Mouse (Mus musculus) cerebellum, postnatal 25 days (tissue): ENCODE measurements around the gene Nhlh2.

Source experiments
- DNase-seq, 2 experiments: peaks; one replicate each; pipeline ENCODE4 v3.0.0; 2021; ENCODE audit warnings: mixed read lengths in 2 of 2

Nhlh2 gene

DNA sequence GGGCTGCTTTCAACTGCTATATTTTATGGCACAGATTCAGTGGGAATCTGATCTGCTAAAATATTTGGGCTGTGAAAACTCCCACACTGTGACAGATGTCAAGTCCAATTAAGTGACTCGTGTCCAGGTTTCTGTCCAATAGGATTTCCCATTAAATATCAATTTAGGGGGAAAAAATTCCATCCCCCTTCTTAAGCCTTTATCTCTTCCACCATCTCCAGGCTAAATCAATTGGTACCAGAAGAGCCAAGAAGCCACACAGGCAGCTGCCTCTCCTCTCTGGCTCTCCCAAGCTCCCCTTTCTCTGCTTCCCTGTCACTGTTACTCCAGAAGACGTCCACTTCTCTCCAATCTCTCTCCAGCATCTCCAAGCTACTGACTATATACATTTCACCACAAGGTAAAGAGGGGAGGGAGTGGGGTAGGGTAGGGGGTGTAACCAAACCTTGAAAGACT lies at the start of gene Nhlh2:
Nhlh2 (plus strand) TSS at position 151 of the 456 bp plus-strand sequence.
- peak; percentile 56 to 68 for DNase-seq

DNA sequence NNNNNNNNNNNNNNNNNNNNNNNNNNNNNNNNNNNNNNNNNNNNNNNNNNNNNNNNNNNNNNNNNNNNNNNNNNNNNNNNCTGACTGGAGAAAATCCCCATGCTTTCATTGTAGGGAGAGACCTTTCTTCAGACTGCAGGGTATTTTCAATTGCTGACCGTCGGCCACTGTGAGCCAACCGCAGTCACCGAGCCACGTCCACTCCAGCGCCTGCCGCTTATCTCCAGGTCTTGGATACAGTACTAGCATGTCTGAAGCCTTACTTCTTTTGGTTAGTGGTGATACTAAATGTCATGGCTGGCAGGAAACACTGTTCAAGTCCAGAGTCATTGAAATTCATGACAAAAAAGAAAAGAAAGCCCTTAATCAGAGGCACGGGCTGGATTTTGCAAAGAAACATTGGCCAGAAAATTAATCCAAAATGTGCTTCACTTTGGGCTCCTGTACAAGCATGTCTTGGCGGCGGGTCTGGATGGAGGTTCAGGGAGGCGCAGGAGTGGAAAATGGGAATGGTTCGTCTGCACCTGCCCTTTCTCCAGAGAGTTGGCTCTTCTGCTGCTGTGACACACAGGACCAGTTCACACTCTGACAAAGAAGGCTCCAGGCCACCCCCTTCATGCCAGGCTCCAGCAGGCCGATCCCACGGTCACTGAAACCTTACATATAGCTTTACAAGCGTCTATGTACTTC lies 48.6 kb upstream of the Nhlh2 start:
- DNase-seq = no peak

DNA sequence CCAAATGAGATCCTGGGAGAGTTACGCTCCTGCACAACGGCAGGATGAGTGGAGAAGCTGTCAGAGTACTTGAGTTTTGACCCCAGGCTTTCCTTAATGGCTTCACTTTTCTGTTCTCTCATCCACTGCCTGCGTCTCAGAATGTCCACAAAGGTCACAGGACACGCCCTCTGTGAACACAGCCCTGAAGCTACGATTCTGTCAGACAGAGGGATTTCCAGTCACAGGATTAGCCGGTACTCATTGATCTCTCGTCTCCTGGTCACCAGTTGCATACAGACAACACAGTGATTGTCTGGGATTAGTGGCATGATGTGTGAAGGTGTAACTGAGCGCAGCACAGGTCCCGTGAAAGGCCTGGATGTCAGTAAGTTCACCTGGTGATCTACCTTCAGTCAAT lies 46.4 kb upstream of the Nhlh2 start:
- DNase-seq = no peak

DNA sequence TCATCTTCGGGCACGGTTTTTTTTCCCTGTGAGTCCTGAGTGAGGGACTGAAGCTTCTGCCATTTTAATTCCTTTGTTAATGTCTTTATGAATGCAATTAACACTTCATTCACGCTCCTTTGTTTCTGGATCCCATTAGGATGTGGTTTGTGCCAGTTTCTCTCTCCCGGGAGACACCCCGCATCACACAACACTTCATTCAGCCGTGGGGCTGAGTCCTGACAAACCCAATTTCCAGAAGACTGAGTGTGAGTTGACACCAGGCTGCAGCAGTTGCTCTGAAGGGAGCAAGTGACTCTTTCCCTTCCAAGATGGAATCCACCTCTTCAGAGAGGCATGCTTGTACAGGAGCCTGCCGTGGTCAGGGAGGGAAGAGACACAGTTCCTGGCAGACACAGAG lies 45.5 kb upstream of the Nhlh2 start:
- DNase-seq = no peak

DNA sequence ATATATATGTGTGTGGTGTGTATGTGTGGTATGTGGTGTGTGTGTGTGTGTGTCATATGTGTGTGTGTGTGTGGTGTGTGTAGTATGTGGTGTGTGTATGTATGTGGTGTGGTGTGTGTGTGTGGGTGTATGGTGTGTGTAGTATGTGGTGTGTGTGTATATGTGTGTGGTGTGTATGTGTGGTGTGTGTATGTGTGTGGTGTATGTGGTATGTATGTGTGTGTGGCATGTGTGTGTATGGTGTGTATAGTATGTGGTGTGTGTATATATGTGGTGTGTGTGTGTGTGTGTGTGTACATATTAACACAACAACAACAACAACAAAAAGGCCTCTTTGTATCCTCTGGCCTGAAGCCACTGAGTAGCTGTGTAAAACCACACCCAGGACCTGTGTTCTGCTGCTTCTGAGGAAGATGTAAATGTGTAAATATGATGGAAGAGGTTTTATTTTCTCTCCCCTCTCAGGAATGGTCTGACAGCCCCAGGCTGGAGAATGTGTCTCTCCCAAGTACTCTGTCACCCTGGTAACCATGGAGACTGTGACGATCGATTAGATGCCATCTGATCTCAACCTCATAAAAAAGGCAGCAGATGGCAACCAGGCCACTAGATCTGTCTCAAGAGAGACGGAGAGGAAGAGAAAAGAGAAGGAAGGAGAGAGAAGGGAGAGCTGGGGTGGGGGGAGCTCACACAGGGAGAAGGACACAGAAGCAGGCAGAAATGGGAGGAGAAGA lies 42.9 kb upstream of the Nhlh2 start:
- no peak for DNase-seq

DNA sequence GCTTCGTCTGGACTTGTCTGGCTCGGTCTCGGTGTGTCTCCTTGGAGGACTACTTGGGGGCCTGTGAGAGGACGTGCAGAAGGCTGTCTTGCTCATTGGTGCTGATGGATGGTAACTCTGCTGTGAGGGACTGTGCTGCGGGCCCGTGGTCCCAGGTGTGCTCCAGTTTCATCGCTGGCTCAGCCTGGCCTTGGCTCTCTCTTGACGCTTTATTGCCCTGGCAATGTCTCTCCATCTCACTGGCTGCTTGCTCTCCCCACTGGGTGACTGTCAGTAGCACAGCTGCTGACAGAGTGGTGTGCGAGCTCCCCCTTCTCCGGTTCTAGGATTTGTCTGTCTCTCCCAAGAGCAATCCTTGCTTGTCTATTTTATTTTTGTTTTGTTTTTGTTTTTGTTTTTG lies 34.5 kb upstream of the Nhlh2 start:
- no peak for DNase-seq

DNA sequence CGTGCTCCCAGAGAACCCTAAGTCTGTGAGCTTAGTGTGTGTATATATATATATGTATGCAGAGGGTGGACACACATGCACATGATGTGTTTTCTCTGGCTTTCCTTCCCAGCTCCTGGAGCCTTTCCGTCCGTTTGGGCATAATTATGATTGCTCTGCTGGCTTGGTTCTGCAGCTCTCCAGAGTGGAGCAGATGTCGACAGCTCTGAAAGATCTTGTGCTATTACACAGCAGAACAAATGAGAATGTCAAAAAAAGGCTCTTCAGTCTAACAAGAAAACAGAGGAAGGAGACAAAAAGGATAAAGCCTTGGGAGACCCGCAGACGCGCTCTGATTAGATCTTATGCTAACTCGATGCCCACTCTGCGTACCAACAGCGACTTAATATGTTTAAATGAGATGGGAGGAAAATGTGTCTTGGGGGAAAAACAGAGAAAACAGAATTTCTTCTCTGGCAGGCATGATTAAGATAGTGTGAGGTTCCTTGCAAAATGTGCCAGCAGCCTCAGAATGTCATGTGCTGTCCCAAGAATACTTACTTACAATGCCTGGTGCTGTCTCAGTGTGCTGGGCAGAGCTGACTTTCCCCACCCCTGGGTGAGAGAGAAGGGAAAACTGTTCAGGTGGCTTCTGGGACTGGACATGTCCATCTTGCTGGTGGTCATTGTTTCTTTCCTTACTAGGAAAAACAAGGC lies 31.4 kb upstream of the Nhlh2 start:
- no peak for DNase-seq

DNA sequence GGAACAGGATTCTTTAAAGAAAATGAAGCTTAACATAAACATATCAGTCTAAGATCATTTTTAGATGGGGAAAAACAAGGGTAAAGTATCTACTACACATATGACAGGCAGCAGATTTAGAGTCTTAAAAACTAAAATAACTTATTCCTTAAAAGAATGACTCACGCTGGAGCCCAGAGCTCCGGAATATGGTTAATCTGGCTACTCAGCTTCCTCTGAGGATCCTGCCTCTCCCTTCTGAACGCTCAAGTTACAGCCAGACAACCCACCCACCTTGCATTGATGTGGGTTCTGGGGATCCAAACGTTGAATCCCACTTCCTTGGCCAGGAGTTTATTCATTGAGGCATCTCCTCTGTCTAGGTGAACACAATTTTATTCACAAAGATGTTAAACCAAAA lies 26.0 kb upstream of the Nhlh2 start:
- no peak for DNase-seq

DNA sequence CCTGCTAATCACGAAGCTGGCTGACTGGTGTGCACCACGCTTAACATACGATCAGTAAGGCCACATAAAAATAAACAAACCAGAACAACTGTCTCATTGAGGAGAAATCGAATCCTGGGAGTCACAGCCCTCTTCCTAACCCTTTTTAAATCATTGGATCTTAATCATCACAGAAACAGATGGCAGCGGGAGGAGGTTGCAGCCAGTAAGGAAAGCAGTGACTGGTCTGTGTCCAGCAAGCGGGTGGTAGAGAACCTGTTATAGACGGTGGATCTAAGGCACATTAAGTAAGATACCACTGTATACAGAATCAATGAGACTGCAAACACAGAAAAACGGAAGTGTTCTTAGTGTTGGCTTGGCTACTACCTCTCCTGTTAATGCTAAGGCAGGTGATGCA lies 24.2 kb upstream of the Nhlh2 start:
- peak; percentile 36 to 67 for DNase-seq

DNA sequence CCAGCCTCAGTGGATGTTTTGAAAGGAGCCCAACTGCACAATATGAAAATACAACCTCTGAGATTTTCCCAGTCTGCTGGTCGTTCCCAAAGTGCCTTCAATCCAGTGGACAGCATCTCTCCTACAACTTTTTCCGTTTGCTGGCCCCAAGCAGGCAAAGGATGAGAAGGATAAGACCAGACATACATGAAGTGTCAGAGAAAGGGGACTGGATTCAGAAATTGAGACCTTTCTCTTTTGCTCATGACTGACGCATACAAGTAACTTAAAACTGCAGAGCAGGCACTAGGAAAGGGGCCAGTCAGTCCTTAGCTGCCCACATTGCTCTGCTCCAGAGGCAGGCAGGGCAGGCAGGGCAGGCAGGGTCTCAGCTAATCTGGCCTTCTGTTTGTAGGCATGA lies 19.7 kb upstream of the Nhlh2 start:
- DNase-seq = no peak

DNA sequence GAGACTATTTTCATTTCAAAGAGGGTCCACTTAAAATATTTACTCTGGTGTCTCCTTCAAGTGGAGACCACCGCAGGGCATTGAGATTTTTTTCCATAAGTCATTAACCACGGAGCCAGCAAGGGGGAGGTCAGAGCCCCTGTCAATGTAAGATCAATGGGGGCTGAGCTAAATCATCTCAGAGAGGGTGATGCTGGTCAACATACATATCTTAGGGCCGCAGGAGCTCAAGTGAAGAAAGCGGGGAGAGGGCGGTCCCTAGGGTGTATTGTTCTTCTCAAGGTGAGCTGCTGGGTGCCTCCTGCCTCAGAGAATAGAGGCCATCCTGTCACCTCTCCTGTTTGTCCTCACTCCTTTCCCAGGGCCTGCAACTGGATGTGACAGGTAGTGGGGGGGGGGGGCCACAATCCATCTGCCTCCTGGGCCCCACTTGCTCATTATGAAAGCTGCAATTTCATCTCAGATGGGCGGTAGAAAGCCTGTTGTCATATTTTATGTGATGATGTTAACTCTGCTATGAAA lies 18.8 kb upstream of the Nhlh2 start:
- DNase-seq = no peak

DNA sequence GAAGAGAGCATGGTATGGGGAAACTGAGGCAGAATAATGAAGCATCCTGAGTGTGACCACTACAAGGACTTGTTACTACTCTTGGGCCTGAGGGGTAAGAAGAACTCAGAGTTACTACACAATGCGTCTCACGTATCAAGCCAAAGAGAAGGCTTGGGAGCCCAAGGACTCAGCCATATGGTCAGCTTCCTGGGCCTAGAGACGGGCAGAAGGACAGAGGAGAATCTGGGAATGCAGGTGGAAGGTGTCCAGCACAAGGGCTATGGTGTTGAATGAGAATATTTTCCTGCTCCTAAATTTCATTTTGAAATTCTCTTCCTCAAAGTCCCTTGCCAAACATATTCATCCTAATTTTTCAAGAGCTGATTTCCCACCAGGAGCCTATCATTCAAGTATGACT lies 12.0 kb upstream of the Nhlh2 start:
- peak; percentile 39 to 64 for DNase-seq

DNA sequence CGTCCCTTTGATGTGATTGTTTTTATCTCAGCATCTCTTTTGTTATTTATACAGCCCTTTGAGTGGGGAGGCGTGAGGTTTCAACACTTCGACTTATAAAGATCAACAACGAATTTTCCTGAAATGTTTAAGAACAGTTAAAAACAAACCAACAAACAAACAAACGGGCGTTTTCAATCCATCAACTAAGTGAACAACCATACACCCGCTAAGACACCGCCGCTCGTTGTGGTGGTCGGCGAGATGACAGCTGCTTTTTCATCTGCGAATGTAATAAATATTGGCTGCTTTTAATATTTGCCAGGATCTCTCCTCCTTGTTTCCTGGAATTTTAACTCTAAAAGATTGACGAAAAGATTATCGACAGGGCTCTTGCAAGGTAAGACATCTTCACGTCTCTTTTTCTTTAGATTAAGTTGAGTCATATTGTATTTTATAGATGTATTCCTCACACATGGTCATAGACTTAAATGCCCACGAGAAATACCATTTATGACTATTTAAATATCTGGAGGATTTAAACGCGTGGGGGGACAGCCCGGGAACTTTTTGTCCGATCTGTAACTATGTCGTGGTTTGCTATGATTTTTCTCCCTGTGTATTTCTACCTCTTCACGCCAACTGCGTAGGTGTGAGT lies 923 bp downstream of the Nhlh2 start:
- peak; percentile 35 to 43 for DNase-seq

DNA sequence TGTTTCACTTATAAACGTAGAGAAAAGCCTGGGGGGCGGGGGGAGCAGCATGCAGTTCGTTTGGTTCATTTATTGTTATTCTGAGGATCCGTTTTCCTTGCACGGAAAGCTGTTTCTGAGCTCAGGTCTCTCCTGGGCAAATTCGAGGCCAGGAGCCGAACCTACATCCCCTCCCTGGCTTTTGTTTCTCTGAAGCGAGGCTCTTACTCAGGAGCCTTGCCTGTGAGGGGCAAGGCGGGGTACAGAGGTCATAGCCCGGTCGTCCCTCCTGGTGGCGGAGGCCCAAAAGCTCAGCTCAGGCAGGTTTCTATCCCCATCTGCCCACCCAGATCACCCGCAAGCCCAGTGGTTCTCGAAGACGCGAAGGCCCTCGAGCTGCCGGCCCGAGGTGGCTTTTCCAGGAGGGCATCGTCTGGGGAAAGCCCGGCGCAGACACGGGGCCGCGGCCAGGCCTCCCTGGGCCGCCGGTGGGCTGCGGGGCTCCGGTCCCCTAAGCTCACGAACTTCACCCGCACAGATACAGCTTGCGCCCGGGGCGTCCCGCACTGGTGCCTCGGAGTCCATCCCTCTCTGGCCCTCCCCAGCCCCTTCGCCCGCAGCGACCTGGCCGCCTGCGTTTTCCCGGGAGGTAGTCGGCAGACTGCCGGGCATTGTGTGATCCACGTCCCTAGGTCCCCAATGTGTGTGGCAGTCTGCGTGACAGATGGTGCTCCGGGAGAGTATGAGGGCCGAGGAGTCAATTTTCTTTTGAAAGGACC lies 1.6 kb downstream of the Nhlh2 start:
- peak; percentile 83 to 86 for DNase-seq

DNA sequence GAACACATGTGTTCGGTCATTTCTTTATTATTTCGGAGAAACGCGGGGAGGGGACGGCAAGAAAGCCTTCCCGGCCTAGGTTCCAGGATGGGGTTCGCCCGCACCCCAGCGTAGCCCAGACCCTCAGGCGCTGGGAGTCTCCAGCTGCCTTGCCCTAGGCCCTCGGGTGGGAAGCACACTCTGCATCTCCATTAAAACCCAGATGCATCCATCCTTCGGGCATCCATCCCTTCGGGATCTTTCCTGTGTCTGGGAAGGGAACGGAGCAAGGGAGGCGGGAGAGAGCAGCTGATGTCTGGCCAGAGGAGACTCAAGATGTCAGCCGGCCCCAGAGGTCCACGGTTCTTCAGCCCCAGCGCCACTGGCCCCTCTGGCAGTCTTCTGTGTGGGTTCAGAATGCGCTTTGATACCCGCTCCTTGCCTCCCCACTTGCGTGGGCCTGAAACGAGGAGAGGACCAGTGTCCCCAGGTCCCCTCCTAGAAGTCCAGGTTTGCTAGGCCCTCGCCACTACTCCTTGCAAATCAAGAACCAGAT lies 2.3 kb downstream of the Nhlh2 start:
- peak; percentile 62 to 78 for DNase-seq

DNA sequence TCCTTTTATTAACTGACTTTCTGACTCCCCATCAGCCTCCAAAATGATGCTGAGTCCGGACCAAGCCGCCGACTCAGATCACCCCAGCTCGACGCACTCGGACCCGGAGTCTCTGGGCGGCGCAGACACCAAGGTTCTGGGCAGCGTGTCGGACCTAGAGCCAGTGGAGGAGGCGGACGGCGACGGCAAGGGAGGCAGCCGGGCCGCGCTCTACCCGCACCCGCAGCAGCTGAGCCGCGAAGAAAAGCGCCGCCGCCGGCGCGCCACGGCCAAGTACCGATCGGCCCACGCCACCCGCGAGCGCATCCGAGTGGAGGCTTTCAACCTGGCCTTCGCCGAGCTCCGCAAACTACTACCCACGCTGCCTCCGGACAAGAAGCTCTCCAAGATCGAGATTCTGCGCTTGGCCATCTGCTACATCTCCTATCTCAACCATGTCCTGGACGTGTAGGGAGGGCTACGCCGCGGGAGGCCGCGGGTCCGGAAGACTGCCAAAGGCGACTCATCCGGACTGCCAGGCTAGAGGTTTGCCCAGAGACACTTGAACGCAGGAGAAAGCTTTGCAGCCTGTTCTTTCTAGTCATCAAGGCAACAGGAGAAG lies 2.8 kb downstream of the Nhlh2 start:
- peak; percentile 98 for DNase-seq

DNA sequence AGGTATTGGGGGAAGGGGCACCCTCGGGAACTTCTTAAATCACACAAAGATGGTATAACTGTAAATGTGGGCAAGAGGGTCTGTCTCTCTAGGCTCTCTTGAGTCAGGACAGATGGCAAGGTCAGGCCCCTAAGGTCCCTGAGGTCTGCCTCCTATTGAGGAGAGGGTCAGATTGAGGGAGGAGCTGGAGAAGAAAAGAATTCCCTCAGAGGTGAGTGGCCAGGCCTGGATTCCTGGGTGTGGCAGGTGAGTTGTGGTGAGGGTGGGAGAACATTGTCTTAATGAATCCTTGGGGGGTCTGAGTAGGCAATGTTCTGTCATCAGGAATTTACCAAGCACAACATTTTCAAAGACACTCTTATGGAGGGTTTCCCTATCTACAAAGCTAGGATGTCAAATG lies 10.7 kb downstream of the Nhlh2 start:
- no peak for DNase-seq

DNA sequence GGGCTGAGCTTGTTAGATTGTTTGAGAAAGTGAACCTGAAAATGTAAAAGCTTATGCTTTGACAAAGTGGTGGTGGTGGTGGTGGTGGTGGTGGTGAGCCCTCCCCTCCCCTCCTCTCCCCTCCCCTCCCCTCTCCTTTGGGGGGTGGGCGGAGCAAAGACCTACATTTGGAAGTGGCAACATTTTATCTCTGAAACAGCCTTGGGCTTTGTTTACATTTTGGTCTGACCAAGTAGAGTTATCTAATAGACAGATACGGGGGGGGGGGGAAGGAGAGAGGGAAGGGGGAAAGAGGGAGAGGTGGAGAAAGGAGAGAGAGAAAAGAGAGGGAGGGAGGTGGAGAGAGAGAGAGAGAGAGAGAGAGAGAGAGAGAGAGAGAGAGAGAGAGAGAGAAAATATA lies 12.8 kb downstream of the Nhlh2 start:
- DNase-seq = no peak

DNA sequence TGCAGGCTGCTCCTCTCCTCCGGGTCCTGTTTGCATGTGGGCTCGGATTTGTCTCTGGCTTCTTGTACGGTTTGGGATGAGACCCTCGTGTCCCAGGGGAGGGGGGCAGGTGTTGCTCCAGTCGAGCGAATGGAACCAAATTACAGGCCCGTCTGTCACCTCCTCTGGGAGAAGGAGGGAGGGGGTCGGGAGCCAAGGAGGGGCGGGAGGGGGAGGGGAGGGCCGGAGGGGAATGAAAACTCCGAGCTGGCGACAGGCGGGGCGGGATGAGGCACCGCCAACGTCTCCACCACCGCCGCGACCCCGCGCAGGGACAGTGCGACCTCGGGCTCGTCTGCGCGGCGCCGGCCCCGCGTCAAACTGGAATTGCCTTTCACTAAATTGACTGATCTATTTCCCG lies 13.5 kb downstream of the Nhlh2 start:
- peak in 1 of 2 experiments; percentile 32 for DNase-seq

DNA sequence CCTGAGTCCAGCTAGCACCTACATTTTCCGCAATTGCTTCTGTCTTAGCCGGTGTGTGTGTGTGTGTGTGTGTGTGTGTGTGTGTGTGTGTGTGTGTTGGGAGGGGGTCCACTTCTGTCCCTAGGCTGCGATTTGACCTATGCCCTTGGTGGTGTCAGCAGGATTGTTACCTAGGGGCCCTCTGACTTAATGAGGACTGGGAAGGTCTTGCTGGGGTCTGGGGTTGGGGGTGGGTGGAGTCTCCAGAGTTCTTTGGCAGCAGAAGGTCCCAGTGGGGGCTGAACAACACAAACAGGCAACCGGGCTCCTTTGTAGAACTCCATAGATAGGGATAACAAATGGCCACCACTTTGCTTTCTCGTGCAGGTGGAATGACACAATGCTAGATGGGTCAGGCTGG lies 14.0 kb downstream of the Nhlh2 start:
- no peak for DNase-seq

DNA sequence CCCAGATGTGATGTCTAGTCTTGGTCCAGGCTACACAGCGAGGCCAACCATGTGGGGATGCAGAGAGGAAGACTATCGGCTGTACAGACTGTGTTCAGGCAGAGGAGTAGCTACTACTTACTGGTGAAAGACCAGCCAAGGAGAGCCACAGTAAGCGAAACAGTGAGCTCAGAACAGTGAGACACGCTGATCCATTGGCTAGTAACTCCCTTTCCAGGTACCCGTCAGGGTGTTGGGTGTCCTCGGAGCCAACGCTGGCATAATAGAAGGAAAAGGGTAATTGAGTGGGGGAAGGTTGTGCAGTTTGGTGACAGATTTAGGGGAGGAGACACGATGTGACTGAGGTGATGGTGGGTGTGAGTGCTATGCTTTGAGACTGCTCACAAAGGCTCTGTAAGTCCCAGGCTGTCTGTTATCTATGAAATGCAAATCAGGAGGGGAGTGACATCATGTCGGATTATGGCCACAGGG lies 15.1 kb downstream of the Nhlh2 start:
- no peak for DNase-seq

DNA sequence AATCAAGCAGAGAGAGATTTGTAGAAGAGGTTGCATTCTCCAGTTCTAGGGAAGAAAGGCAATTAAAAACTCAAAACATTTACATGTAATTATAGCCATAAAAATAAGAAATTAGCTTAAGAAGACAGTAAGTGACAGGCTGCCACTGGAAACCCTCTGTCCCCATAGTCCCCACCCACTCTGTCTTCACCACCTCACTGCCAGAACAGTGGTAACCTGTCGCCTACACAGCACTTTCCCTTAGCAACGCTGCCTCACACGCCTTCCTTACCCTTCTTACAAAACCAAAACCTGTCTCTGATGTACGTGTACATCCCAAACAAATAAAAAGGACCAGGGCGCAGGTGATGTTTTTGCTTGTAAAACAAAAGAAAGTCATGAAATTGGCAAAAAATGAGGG lies 15.8 kb downstream of the Nhlh2 start:
- no peak for DNase-seq
